Mouse (Mus musculus) heart, adult 8-10 months (tissue): Measurements from ENCODE around the gene Nutf2. TPM values are rescaled to one million over a fixed set of nuclear protein-coding genes. Genes with fewer than 3 reads are reported as not detected.
"Not testable (repeated sequence)": the region's sequence is repeated elsewhere in the genome, so short reads cannot be mapped to it uniquely, and the experiment has no call there.

Experiments
- DNase-seq: peaks from one replicate; pipeline ENCODE4 v3.0.0; 2022; ENCODE audit warnings: low spot score
- total RNA-seq, 4 experiments: library from RNA; stranded (reverse); gene quantifications; 2 replicates each; pipeline ENCODE4 v1.2.4; 2022

Gene Nutf2
- 10 to 100 TPM; 16.4 to 44.3 (median 30.6) TPM for total RNA-seq

GRCm38 (mm10) chr8:105860143-105860981 is at the start of gene Nutf2:
Gene Nutf2 (plus strand): TSS chr8:105860580.
- peak; percentile 98 for DNase-seq

GRCm38 (mm10) chr8:105811061-105811460 is 49.3 kb upstream of the Nutf2 start:
- DNase-seq, result no peak

GRCm38 (mm10) chr8:105811543-105811942 is 48.8 kb upstream of the Nutf2 start:
- no peak for DNase-seq

GRCm38 (mm10) chr8:105812511-105812910 is 47.9 kb upstream of the Nutf2 start:
- no peak for DNase-seq

GRCm38 (mm10) chr8:105813241-105813640 is 47.1 kb upstream of the Nutf2 start:
- DNase-seq, result no peak

GRCm38 (mm10) chr8:105819659-105820058 is 40.7 kb upstream of the Nutf2 start:
- no peak for DNase-seq

- peak; percentile 49 for DNase-seq
These were observed 39.5 kb upstream of the Nutf2 start for GRCm38 (mm10) chr8:105820925-105821324.

- DNase-seq, result no peak
These were observed 34.9 kb upstream of the Nutf2 start for GRCm38 (mm10) chr8:105825506-105825905.

GRCm38 (mm10) chr8:105826379-105826778 is 34.0 kb upstream of the Nutf2 start:
- DNase-seq, result no peak

- DNase-seq, result peak; percentile 99
These were observed 33.2 kb upstream of the Nutf2 start, which contains the start of the genes Ranbp10 and Tsnaxip1 for GRCm38 (mm10) chr8:105826861-105827848. Gene Ranbp10 (minus strand): TSS chr8:105827350. Gene Tsnaxip1 (plus strand): TSS chr8:105827731.

- not testable (repeated sequence) for DNase-seq
These were observed 26.6 kb upstream of the Nutf2 start for GRCm38 (mm10) chr8:105833740-105834139.

- DNase-seq, result peak; percentile 78
These were observed 25.1 kb upstream of the Nutf2 start for GRCm38 (mm10) chr8:105835318-105835717.

GRCm38 (mm10) chr8:105836991-105837390 is 23.4 kb upstream of the Nutf2 start:
- DNase-seq, result no peak

- DNase-seq, result no peak
These were observed 21.2 kb upstream of the Nutf2 start for GRCm38 (mm10) chr8:105839209-105839608.

- no peak for DNase-seq
These were observed 13.7 kb upstream of the Nutf2 start for GRCm38 (mm10) chr8:105846678-105847077.

- no peak for DNase-seq
These were observed 10.4 kb upstream of the Nutf2 start for GRCm38 (mm10) chr8:105850014-105850413.

GRCm38 (mm10) chr8:105850611-105851010 is 9.8 kb upstream of the Nutf2 start:
- DNase-seq, result no peak

GRCm38 (mm10) chr8:105851651-105852143 is 8.7 kb upstream of the Nutf2 start:
- peak; percentile 91 for DNase-seq

GRCm38 (mm10) chr8:105852146-105852729 is 8.1 kb upstream of the Nutf2 start:
- DNase-seq, result no peak

GRCm38 (mm10) chr8:105853178-105853577 is 7.2 kb upstream of the Nutf2 start, which contains the start of gene Cenpt:
Gene Cenpt (minus strand): TSS chr8:105853278.
- DNase-seq, result no peak

- no peak for DNase-seq
These were observed 6.1 kb upstream of the Nutf2 start for GRCm38 (mm10) chr8:105854303-105854702.
